In the genomic region with DNA sequence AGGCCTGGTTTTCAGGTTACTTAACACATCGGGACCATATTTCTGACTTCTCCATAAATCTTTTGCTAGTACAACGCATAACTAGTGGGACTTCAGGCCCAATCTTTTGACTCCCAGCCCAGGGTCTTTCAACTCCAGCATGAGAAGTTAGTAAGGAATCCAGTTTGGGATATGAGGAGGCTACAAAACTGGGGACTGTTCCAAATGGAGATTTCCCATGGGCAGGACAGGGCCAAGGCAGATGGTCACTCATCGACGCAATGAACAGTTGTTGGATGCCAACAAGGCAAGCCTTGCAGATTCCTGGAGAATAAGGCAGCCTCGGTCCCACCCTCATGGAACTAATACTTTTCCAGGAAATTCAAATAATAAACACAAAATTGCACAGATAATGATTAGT, we compare ENCODE assay signal across 20 mouse cellular contexts.
DNase-seq lines count a peak whose midpoint lies in the region; ATAC-seq and TF ChIP-seq lines count a peak whose summit lies in the region.
"Had no signal": no experiment of that assay in that cellular context is flagged by ENCODE, and none has a peak within 500 bp of the region (broad histone marks: within the 10 kb centered on the region; RNA-seq: fewer than 3 reads in every experiment).

No protein-coding gene starts in this region.

- no peak for TF ChIP-seq EP300 in heart, postnatal 0 days (IDR thresholded peaks at IDR 0.05; ENCODE audit: low read depth)
- no peak for TF ChIP-seq EP300 in stomach, postnatal 0 days (optimal IDR thresholded peaks at IDR 0.05)

- H3K4me2 ChIP-seq in heart, postnatal 0 days (ENCODE audit: low read depth, low read length), result no peak overlapping the region
- H3K4me2 ChIP-seq in stomach, postnatal 0 days (replicated peaks; ENCODE audit: low read depth), result no peak overlapping the region
- H3K4me2 ChIP-seq in kidney, embryonic 14.5 days (replicated peaks; ENCODE audit: low read depth, low read length), result no peak overlapping the region
- H3K4me2 ChIP-seq: embryonic facial prominence, embryonic 15.5 days; liver, embryonic 11.5 days had no signal

- no peak overlapping the region for H3K9ac ChIP-seq in heart, postnatal 0 days (replicated peaks; ENCODE audit: low read depth, low read length)
- no peak overlapping the region for H3K9ac ChIP-seq in stomach, postnatal 0 days (ENCODE audit: low read length)
- H3K9ac ChIP-seq in kidney, embryonic 14.5 days (ENCODE audit: low read depth, low read length), result no peak overlapping the region
- H3K9ac ChIP-seq: embryonic facial prominence, embryonic 15.5 days; forebrain, postnatal 0 days had no signal

- no peaks in the 10 kb centered on the region for H3K36me3 ChIP-seq in heart, postnatal 0 days (replicated peaks; ENCODE audit: control insufficient read depth, insufficient read depth, low read length)
- no peaks in the 10 kb centered on the region for H3K36me3 ChIP-seq in stomach, postnatal 0 days (ENCODE audit: control insufficient read depth, insufficient read depth, low read length)
- H3K36me3 ChIP-seq in kidney, embryonic 14.5 days (ENCODE audit: control insufficient read depth, insufficient read depth, low read length), result no peaks in the 10 kb centered on the region
- H3K36me3 ChIP-seq: embryonic facial prominence, embryonic 15.5 days; limb, embryonic 10.5 days had no signal

- H3K4me3 ChIP-seq in heart, postnatal 0 days (ENCODE audit: low read depth, low read length), result no peak overlapping the region
- H3K4me3 ChIP-seq in stomach, postnatal 0 days (ENCODE audit: low read depth, low read length), result no peak overlapping the region
- H3K4me3 ChIP-seq in kidney, embryonic 14.5 days (ENCODE audit: low read length), result no peak overlapping the region
- H3K4me3 ChIP-seq: embryonic facial prominence, embryonic 15.5 days; layer of hippocampus, adult 2 months; left cerebral cortex, adult 2 months; limb, embryonic 10.5 days had no signal

- no peak for TF ChIP-seq CTCF in heart, postnatal 0 days (IDR thresholded peaks at IDR 0.05; ENCODE audit: low read depth)
- no peak for TF ChIP-seq CTCF in stomach, postnatal 0 days (IDR thresholded peaks at IDR 0.05; ENCODE audit: low read depth)

- peaks cover 9% of the 10 kb centered on the region; the same call in 1 of the 2 replicates for H3K4me1 ChIP-seq in heart, postnatal 0 days (ENCODE audit: control insufficient read depth, insufficient read depth)
- no peaks in the 10 kb centered on the region for H3K4me1 ChIP-seq in stomach, postnatal 0 days (replicated peaks; ENCODE audit: control insufficient read depth, insufficient read depth)
- H3K4me1 ChIP-seq in kidney, embryonic 14.5 days (ENCODE audit: control insufficient read depth, insufficient read depth, low read length), result peaks cover 16% of the 10 kb centered on the region

- H3K27ac ChIP-seq in heart, postnatal 0 days (ENCODE audit: low read depth), result no peak overlapping the region
- H3K27ac ChIP-seq in stomach, postnatal 0 days (replicated peaks), result peak overlapping the region; percentile 30; the same call in 1 of the 2 replicates
- H3K27ac ChIP-seq in kidney, embryonic 14.5 days (ENCODE audit: low read depth, low read length), result no peak overlapping the region
- H3K27ac ChIP-seq: embryonic facial prominence, embryonic 15.5 days; layer of hippocampus, adult 2 months; left cerebral cortex, adult 2 months; limb, embryonic 10.5 days had no signal

- H3K27me3 ChIP-seq in heart, postnatal 0 days (ENCODE audit: control insufficient read depth, insufficient read depth, low read length), result no peaks in the 10 kb centered on the region
- H3K27me3 ChIP-seq in stomach, postnatal 0 days (ENCODE audit: control insufficient read depth, insufficient read depth, low read length), result no peaks in the 10 kb centered on the region
- no peaks in the 10 kb centered on the region for H3K27me3 ChIP-seq in kidney, embryonic 14.5 days (ENCODE audit: control insufficient read depth, insufficient read depth, low read length)
- H3K27me3 ChIP-seq: Patski had no signal

- H3K9me3 ChIP-seq in heart, postnatal 0 days (replicated peaks; ENCODE audit: control insufficient read depth, low read length), result no peaks in the 10 kb centered on the region
- no peaks in the 10 kb centered on the region for H3K9me3 ChIP-seq in stomach, postnatal 0 days (ENCODE audit: control insufficient read depth, low read length)
- H3K9me3 ChIP-seq in kidney, embryonic 14.5 days (ENCODE audit: control insufficient read depth, low read length), result no peaks in the 10 kb centered on the region
- H3K9me3 ChIP-seq: embryonic facial prominence, embryonic 15.5 days; limb, embryonic 10.5 days had no signal

- 79% methylated on average over 5 of the region's 5 CpGs for WGBS in heart, postnatal 0 days
- 67% methylated on average over 5 of the region's 5 CpGs for WGBS in stomach, postnatal 0 days
- 88% methylated on average over 5 of the region's 5 CpGs for WGBS in kidney, embryonic 14.5 days

- DNase-seq in lung, postnatal 10 days, result peak; percentile 19
- DNase-seq in lung, postnatal 25 days (ENCODE audit: low spot score), result no peak
- DNase-seq in gastrocnemius, postnatal 10 days, result peak; percentile 51
- peak; percentile 21 for DNase-seq in heart, postnatal 0 days (ENCODE audit: low spot score)
- no peak for DNase-seq in stomach, postnatal 0 days (ENCODE audit: low spot score)
- DNase-seq in layer of hippocampus, postnatal 14 days (ENCODE audit: low spot score in 2 of 2), result no peak
- DNase-seq: cerebellum, adult 9-11 months; forebrain, postnatal 0 days; kidney, postnatal 10 days; lung, adult 18-20 months; thymus, postnatal 25 days had no signal

- ATAC-seq in heart, postnatal 0 days (ENCODE audit: insufficient read depth, low read depth), result no peak
- ATAC-seq in stomach, postnatal 0 days (ENCODE audit: low FRiP score, low TSS enrichment), result no peak
- ATAC-seq in kidney, embryonic 14.5 days (ENCODE audit: low FRiP score, low TSS enrichment), result no peak
- ATAC-seq: forebrain, postnatal 0 days; hindbrain, embryonic 16.5 days; intestine, postnatal 0 days; Patski had no signal

Comparison
In these comparisons a context has a peak if more than half of its experiments do, and no peak if none do; other contexts are left out.
1. DNase-seq: peak in lung, postnatal 10 days (single experiment), gastrocnemius, postnatal 10 days (single experiment) and heart, postnatal 0 days (single experiment); none in lung, postnatal 25 days (single experiment), stomach, postnatal 0 days (single experiment) and layer of hippocampus, postnatal 14 days (0 of 2).